Mouse (Mus musculus) neutrophil, adult 65 days (primary cell): Measurements from ENCODE around the gene Bicdl2. TPM values are rescaled to one million over a fixed set of nuclear protein-coding genes. Genes with fewer than 3 reads are reported as not detected.

Source experiments
- total RNA-seq: library from RNA; stranded (reverse); gene quantifications from 2 replicates; pipeline ENCODE4 v1.2.4, GENCODE M21; 2023

Bicdl2 gene
- 2.2 and 2.5 TPM in 2 replicates for total RNA-seq

DNA sequence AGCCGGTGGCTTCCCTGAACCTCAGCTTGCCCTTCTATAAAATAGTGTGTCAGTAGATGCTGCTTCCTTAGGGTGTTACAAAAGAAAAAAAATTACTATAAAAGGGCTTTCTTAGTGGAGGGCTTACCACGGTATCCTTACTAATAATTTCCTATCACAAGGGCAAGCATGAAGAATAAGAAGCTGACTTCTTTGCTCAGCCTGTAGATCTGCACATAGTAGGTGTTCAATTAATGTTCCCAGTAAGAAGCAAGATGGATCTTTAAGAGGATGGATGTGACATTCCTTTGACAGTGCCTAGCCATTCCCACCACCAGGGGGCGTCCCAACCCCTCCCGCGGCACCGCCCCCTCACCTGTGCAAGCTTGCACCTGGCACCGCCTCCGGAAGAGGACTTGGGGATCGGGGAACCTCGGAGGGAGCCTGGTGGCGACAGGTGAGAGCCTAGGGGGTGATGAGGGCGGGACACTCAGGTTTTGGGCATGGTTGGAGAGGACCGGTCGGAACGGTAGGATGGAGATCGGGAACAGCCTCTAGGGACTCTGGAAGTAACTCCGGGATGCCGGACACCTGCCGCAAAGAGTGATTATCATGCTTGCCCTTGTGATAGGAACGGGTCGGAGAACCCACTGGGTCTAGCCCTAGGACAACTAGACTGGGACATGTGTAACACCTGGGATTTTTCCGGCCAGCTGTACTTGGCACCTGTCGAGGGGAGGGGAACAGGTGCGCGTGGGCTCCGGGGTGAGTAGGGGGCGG is at the start of gene Bicdl2:
TSS of gene Bicdl2 (plus strand) at position 390 of the 759 bp plus-strand sequence.

DNA sequence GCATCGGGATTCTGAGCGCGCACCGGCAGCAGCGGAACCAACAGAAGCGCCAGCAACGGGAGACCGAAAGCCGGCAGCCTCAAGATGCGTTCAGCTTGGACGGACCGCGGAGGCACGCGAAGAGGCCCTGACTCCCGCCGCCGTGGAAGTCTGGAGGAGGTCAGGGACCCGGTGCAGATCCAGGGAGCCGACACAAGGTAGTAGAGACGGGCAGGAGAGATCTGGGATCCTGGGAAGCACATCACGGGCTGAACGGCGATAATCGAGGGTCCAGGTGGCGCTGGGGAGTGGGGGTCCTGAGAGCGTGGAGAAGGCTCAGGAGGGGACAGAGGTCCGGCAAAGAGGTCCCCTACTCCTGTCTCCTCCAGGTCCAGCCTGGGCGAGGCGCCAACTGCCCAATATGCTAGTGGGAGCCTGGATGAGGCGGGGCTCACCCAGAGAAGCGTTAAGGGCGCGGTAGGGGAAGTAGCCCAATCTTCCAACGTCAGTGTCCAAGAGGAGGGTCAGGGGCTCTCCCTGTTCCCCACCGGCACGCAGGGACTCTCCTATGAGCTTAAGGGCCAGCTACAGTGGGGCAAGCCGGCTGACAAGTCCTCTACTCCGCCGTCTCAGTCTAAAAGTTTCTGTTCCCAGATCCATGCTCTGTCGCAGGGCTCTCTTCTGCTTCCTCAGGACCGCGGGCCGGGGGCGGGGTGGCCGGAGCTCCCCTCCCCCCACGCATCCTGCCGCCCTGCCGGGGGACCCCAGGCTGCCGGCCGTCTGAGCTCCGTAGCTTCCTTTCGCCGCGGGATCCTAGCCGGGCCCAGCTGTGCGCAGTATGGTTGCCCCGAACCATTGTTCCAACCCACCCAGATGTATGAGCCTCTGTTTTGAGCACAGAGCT is 15.5 kb upstream of the Bicdl2 start, which contains the start of gene Mmp25:
TSS of gene Mmp25 (minus strand) at position 665 of the 883 bp plus-strand sequence.

DNA sequence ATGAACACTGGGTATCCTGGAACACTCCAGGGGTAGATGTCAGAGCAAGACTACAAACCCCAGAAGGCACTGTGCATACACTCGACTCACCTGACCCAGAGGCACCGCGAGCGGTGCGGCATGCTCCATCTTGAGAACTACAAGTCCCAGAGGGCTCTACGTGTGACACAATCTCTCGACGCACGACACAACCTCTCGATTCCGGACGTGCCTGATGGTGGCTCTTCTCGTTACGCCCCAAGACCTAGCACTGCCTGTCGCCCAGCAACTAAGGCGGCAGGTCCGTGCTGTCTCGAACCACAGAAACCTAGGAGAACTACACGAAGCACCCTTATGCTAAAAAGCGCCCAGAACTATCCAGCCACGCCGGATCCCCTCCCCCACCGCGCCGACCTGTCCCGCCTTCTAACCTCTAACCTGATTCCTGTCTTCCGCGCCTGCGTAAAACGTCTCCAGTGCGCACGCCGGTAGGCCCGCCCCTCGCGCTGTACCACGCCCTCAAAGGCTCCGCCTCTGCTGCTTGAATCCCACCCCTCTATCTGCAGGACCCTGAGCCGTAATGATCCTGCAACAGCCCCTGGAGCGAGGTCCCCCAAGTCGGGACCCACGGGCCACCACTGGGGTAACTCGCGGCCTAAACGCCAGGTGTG is 13.2 kb downstream of the Bicdl2 start, which contains the start of the genes Hcfc1r1 and Thoc6:
TSS of gene Hcfc1r1 (plus strand) at position 173 of the 650 bp plus-strand sequence.
TSS of gene Thoc6 (minus strand) at position 459 of the 650 bp plus-strand sequence.

DNA sequence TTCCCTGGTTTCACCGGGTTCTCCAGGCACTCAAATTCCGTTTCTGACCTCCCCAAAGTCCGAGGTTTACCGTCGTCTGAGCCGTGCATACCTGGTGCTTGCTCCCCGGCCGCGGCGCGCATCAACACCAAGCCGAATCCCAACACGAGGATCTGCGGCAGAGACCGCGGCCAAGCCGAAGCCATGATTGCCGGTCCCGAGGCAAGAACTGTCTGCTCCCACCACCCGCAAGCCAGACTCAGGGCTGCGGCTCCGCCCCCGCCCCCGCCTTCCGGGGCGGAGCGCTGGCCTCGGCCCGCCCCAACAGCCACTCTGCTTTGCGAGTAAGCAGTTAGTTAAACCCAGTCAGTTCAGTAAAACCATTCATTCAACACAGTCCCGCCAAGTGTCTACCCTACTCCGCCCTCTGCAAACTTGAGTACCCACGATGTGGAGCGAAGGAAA is 17.0 kb downstream of the Bicdl2 start, which contains the start of gene Tnfrsf12a:
TSS of gene Tnfrsf12a (minus strand) at position 233 of the 444 bp plus-strand sequence.

DNA sequence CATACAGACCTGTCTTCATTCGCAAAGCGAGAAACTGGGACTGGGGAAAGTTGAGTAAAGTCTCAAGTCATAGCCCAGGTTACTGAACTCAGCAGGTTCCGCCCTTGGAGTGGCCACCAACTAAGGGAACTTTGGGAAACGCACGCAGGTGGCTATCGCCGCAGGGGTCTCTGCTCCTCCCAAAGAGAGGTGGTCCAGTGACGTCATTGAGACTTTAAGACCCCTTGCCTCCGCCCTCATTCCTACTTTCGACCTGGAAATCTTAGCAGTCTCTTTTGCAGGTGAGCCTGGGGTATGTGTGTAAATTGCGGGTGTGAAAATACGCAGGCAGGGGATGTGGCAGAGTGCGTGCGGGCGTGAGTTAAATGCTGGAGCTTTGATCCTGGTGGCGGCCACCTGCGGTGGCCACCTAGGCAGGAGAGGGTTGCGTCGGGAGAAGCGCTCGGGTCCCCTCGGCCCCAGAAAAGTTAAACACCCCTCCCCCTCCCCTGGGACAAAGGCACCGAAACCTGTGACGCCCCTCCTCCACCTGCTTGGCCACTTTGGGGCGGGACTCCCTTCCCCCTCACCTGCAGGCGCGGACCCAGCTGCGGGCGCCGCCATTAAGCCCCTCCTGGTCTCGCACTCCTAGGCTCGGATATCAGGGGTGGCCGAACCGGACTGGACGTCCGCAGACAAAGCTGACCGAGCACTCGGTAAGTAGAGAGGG is 19.0 kb downstream of the Bicdl2 start, which contains the start of gene Cldn6:
TSS of gene Cldn6 (plus strand) at position 123 of the 709 bp plus-strand sequence.

DNA sequence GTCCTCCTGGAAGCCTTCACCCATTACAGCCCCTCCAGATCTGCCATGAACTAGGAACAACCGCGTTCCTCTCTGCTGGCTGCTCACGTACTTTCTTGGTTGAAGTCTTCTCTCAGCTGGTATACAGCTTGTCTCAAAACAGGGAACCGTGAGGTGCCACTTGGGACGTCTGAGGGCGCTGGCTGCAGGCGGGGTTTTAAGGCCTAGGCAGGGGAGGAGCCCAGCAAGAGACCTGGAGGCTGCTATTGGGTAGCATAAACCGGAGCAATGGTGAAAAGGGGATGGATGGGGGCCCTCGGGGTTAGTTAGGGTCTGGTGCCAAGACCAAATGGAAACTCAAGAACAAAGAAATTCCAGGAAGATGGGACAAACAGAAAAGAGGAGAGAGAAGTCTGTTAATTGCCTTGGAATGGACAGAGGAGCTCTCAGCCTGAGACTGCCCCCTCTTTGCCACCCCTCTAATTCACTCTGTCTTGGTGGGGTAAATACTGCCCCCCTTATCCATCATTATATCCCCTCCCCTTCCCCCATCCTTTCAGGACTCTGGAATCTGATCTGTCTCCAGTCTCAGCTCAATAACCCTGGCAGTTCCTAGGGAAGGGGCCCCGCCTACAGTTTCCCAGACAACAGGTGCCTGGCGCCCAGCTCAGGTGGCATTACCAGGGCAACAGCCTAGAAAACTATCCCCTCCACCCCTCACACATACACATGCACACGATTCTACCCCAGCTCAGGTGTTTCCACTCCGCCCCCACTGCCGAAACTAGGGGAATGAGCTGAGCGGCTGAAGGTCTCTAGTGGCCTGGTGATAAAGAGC is 23.8 kb downstream of the Bicdl2 start, which contains the start of gene Cldn9:
TSS of gene Cldn9 (minus strand) at position 171 of the 817 bp plus-strand sequence.

Other genes with a start within 250 kb of the Bicdl2 start
- gene Vmn2r117, start 180.8 kb upstream of the Bicdl2 start, total RNA-seq: not detected in 2 replicates
- 1.4 and 2.5 TPM in 2 replicates for gene Zfp213, start 96.3 kb upstream of the Bicdl2 start, total RNA-seq
- not detected in 2 replicates for gene Zfp13, start 61.0 kb upstream of the Bicdl2 start, total RNA-seq
- 0.27 TPM in 1 of 2 replicates, not detected in the other for gene Zscan10, start 59.6 kb upstream of the Bicdl2 start, total RNA-seq
- 177 and 198 TPM in 2 replicates for gene Mmp25, start 15.2 kb upstream of the Bicdl2 start, total RNA-seq
- 50.8 and 57.7 TPM in 2 replicates for gene Hcfc1r1, start 13.1 kb downstream of the Bicdl2 start, total RNA-seq
- 14.7 and 18.6 TPM in 2 replicates for gene Thoc6, start 13.4 kb downstream of the Bicdl2 start, total RNA-seq
- gene Tnfrsf12a, start 17.0 kb downstream of the Bicdl2 start, total RNA-seq: 12.7 and 14.8 TPM in 2 replicates
- not detected in 2 replicates for gene Cldn6, start 18.7 kb downstream of the Bicdl2 start, total RNA-seq
- gene Cldn9, start 23.5 kb downstream of the Bicdl2 start, total RNA-seq: not detected in 2 replicates
- 0.28 TPM in 1 of 2 replicates, not detected in the other for gene 1520401A03Rik, start 62.3 kb downstream of the Bicdl2 start, total RNA-seq
- 39.1 and 51.5 TPM in 2 replicates for gene Pkmyt1, start 65.8 kb downstream of the Bicdl2 start, total RNA-seq
- gene Paqr4, start 80.4 kb downstream of the Bicdl2 start, total RNA-seq: 2.1 and 2.5 TPM in 2 replicates
- not detected in 2 replicates for gene Kremen2, start 85.3 kb downstream of the Bicdl2 start, total RNA-seq
- gene Flywch1, start 111.1 kb downstream of the Bicdl2 start, total RNA-seq: 6.7 and 7.9 TPM in 2 replicates
- gene Flywch2, start 125.6 kb downstream of the Bicdl2 start, total RNA-seq: not detected in 2 replicates
- 630 and 877 TPM in 2 replicates for gene Srrm2, start 130.0 kb downstream of the Bicdl2 start, total RNA-seq
- gene Elob, start 168.6 kb downstream of the Bicdl2 start, total RNA-seq: 121 and 182 TPM in 2 replicates
- gene Prss33, start 175.6 kb downstream of the Bicdl2 start, total RNA-seq: not detected in 2 replicates
- gene Prss32, start 183.3 kb downstream of the Bicdl2 start, total RNA-seq: not detected in 2 replicates
- gene Prss41, start 183.7 kb downstream of the Bicdl2 start, total RNA-seq: not detected in 2 replicates
- not detected in 2 replicates for gene Prss21, start 207.6 kb downstream of the Bicdl2 start, total RNA-seq
- gene Dcpp1, start 220.4 kb downstream of the Bicdl2 start, total RNA-seq: not detected in 2 replicates
- gene Dcpp2, start 220.4 kb downstream of the Bicdl2 start, total RNA-seq: not detected in 2 replicates